Mouse (Mus musculus) mouse trophoblast stem cell (cell line): ENCODE results near the gene Tmcc1.
"Not testable (repeated sequence)": the region's sequence is repeated elsewhere in the genome, so short reads cannot be mapped to it uniquely, and the experiment has no call there.

ENCODE experiments used
- in situ Hi-C, 2 experiments: fragments of 300-500 bp; cut with MseI, MboI; formaldehyde crosslinking; loops; 2 replicates in 1 of 2; 3 replicates in 1 of 2; pipeline ENCODE4 v1.15.1; 2025

The Tmcc1 gene

GRCm38 (mm10) chr6:116080756-116081155, 112.5 kb downstream of the Tmcc1 start:
- in situ Hi-C loops, result no loop called here

GRCm38 (mm10) chr6:116077608-116078007, 115.7 kb downstream of the Tmcc1 start:
- in situ Hi-C loops, result no loop called here

GRCm38 (mm10) chr6:116074892-116075291, 118.4 kb downstream of the Tmcc1 start:
- in situ Hi-C loops, result no loop called here

GRCm38 (mm10) chr6:116073610-116074009, 119.7 kb downstream of the Tmcc1 start:
- in situ Hi-C loops, result no loop called here

- in situ Hi-C loops, result no loop called here
Observed at GRCm38 (mm10) chr6:116072746-116073261, 120.5 kb downstream of the Tmcc1 start.

- in situ Hi-C loops, result no loop called here
Observed at GRCm38 (mm10) chr6:116072221-116072745, 121.0 kb downstream of the Tmcc1 start.

GRCm38 (mm10) chr6:116071781-116072180, 121.5 kb downstream of the Tmcc1 start:
- in situ Hi-C loops, result no loop called here

- in situ Hi-C loops, result no loop called here
Observed at GRCm38 (mm10) chr6:116070558-116070957, 122.7 kb downstream of the Tmcc1 start.

GRCm38 (mm10) chr6:116063516-116063915, 129.8 kb downstream of the Tmcc1 start:
- in situ Hi-C loops, result no loop called here

- in situ Hi-C loops, result not testable (repeated sequence)
Observed at GRCm38 (mm10) chr6:116059542-116059941, 133.7 kb downstream of the Tmcc1 start.

- in situ Hi-C loops, result no loop called here
Observed at GRCm38 (mm10) chr6:116058541-116059300, 134.6 kb downstream of the Tmcc1 start.

- in situ Hi-C loops, result no loop called here
Observed at GRCm38 (mm10) chr6:116056676-116057264, 136.5 kb downstream of the Tmcc1 start.

- in situ Hi-C loops, result no loop called here
Observed at GRCm38 (mm10) chr6:116055766-116056165, 137.5 kb downstream of the Tmcc1 start.

GRCm38 (mm10) chr6:116055001-116055471, 138.2 kb downstream of the Tmcc1 start:
- in situ Hi-C loops, result no loop called here

- in situ Hi-C loops, result no loop called here
Observed at GRCm38 (mm10) chr6:116047896-116048295, 145.4 kb downstream of the Tmcc1 start.

- in situ Hi-C loops, result no loop called here
Observed at GRCm38 (mm10) chr6:116047366-116047765, 145.9 kb downstream of the Tmcc1 start.

- in situ Hi-C loops, result no loop called here
Observed at GRCm38 (mm10) chr6:116044039-116044438, 149.2 kb downstream of the Tmcc1 start.

GRCm38 (mm10) chr6:116038222-116038621, 155.1 kb downstream of the Tmcc1 start:
- in situ Hi-C loops, result no loop called here

GRCm38 (mm10) chr6:116037281-116037831, 155.9 kb downstream of the Tmcc1 start:
- in situ Hi-C loops, result no loop called here

- in situ Hi-C loops, result no loop called here
Observed at GRCm38 (mm10) chr6:116036555-116036954, 156.7 kb downstream of the Tmcc1 start.

GRCm38 (mm10) chr6:116031052-116031451, 162.2 kb downstream of the Tmcc1 start:
- in situ Hi-C loops, result no loop called here

GRCm38 (mm10) chr6:116024666-116025065, 168.6 kb downstream of the Tmcc1 start:
- in situ Hi-C loops, result no loop called here
